Mouse (Mus musculus) embryonic facial prominence, embryonic 12.5 days (tissue): Measurements from ENCODE around the gene Hist1h3f. TPM values are rescaled to one million over a fixed set of nuclear protein-coding genes. Genes with fewer than 3 reads are reported as not detected.

Experiments used
- ATAC-seq: fragments of 200-750 bp; cut with Nextera tagmentation; 2 replicates; pipeline ENCODE4 v1.8.0; 2017; ENCODE audit not compliant: insufficient number of reproducible peaks, insufficient read depth, low FRiP score, low TSS enrichment
- H3K27ac ChIP-seq: fragments of 300-500 bp; sonication (generic); 2 replicates; pipeline ENCODE4 v1.5.1; 2016; ENCODE audit warnings: mild to moderate bottlenecking
- H3K27me3 ChIP-seq: fragments of 300-500 bp; sonication (generic); 2 replicates; pipeline ENCODE4 v1.6.1; 2016; ENCODE audit warnings: mild to moderate bottlenecking, moderate library complexity
- H3K36me3 ChIP-seq: fragments of 300-500 bp; sonication (generic); 2 replicates; pipeline ENCODE4 v1.6.1; 2016; ENCODE audit warnings: mild to moderate bottlenecking
- H3K4me1 ChIP-seq: fragments of 300-500 bp; sonication (generic); 2 replicates; pipeline ENCODE4 v1.6.1; 2016
- H3K4me2 ChIP-seq: fragments of 300-500 bp; sonication (generic); replicated peaks from 2 replicates; pipeline ENCODE4 v1.6.1; 2016; ENCODE audit warnings: mild to moderate bottlenecking, moderate library complexity
- H3K4me3 ChIP-seq: fragments of 300-500 bp; sonication (generic); 2 replicates; pipeline ENCODE4 v1.5.1; 2016; ENCODE audit warnings: mild to moderate bottlenecking
- H3K9ac ChIP-seq: fragments of 300-500 bp; sonication (generic); 2 replicates; pipeline ENCODE4 v1.6.1; 2016; ENCODE audit warnings: mild to moderate bottlenecking, moderate library complexity
- H3K9me3 ChIP-seq: fragments of 300-500 bp; sonication (generic); 2 replicates; pipeline ENCODE4 v1.6.1; 2016; ENCODE audit warnings: mild to moderate bottlenecking, moderate library complexity
- whole genome bisulfite sequencing: fragments of 180-500 bp; shearing (Covaris S2); methylation state at CpG from one replicate; pipeline ENCODE4 v1.1.7; 2016; 5-methylcytosine and 5-hydroxymethylcytosine counted together
- polyA plus RNA-seq: library from polyadenylated mRNA; unstranded; fragments of >200 nt; fragmentation: Nextera tagmentation; extraction: Ambion mirVana; gene quantifications from 2 replicates; pipeline ENCODE4 v1.2.1, GENCODE M21; 2016

Hist1h3f gene
- 1.3 and 2.3 TPM in 2 replicates for polyA plus RNA-seq

- peak within 1 kb of the TSS; percentile 68 for H3K4me2 ChIP-seq
- H3K9me3 ChIP-seq, result no peaks in the 10 kb centered on the region
- peak within 1 kb of the TSS; percentile 47 for H3K4me3 ChIP-seq
- peak within 1 kb of the TSS; percentile 96 for H3K27ac ChIP-seq
- WGBS, result under 1% methylated on average over 35 of the region's 45 CpGs
- peak within 1 kb of the TSS; percentile 64 for H3K9ac ChIP-seq
- peak; percentile 86 for ATAC-seq
- no peaks in the 10 kb centered on the region for H3K36me3 ChIP-seq
- peaks cover 5% of the 10 kb centered on the region; the same call in 1 of the 2 replicates for H3K4me1 ChIP-seq
- no peaks in the 10 kb centered on the region for H3K27me3 ChIP-seq
Measured at GRCm38 (mm10) chr13:23543965-23544786, at the start of gene Hist1h3f. Gene Hist1h3f (plus strand): TSS chr13:23544052.

GRCm38 (mm10) chr13:23495526-23495925 is 48.3 kb upstream of the Hist1h3f start:
- Histone ChIP-seq H3K4me3 (no peak overlapping the region), H3K9ac (no peak overlapping the region), H3K27ac (no peak overlapping the region), H3K4me2 (no peak overlapping the region), H3K9me3 (no peaks in the 10 kb centered on the region), H3K36me3 (no peaks in the 10 kb centered on the region), H3K4me1 (peaks cover 5% of the 10 kb centered on the region; the same call in 1 of the 2 replicates), H3K27me3 (no peaks in the 10 kb centered on the region)
- WGBS, result 74% methylated on average over 6 of the region's 6 CpGs
- no peak for ATAC-seq

- H3K36me3 ChIP-seq, result no peaks in the 10 kb centered on the region
- peaks cover 5% of the 10 kb centered on the region; the same call in 1 of the 2 replicates for H3K4me1 ChIP-seq
- H3K4me2 ChIP-seq, result peak overlapping the region; percentile 51
- WGBS, result 2% methylated on average over 19 of the region's 19 CpGs
- peak overlapping the region; percentile 31 for H3K4me3 ChIP-seq
- no peak for ATAC-seq
- no peaks in the 10 kb centered on the region for H3K27me3 ChIP-seq
- no peaks in the 10 kb centered on the region for H3K9me3 ChIP-seq
- H3K9ac ChIP-seq, result no peak overlapping the region
- H3K27ac ChIP-seq, result no peak overlapping the region
Measured at GRCm38 (mm10) chr13:23497656-23498321, 46.1 kb upstream of the Hist1h3f start.

- no peaks in the 10 kb centered on the region for H3K36me3 ChIP-seq
- peak overlapping the region; percentile 51 for H3K4me2 ChIP-seq
- H3K27ac ChIP-seq, result no peak overlapping the region
- ATAC-seq, result no peak
- H3K9me3 ChIP-seq, result no peaks in the 10 kb centered on the region
- H3K9ac ChIP-seq, result 0 out of 2 replicates have a peak overlapping the region, but pooled peaks have one; percentile 7
- WGBS, result 1% methylated on average over 10 of the region's 10 CpGs
- H3K4me1 ChIP-seq, result peaks cover 5% of the 10 kb centered on the region; the same call in 1 of the 2 replicates
- peak overlapping the region; percentile 31 for H3K4me3 ChIP-seq
- no peaks in the 10 kb centered on the region for H3K27me3 ChIP-seq
Measured at GRCm38 (mm10) chr13:23498653-23499052, 45.2 kb upstream of the Hist1h3f start.

- Histone ChIP-seq H3K36me3 (no peaks in the 10 kb centered on the region), H3K4me2 (no peak overlapping the region), H3K27ac (no peak overlapping the region), H3K4me3 (no peak overlapping the region), H3K4me1 (peaks cover 6% of the 10 kb centered on the region), H3K9me3 (no peaks in the 10 kb centered on the region), H3K9ac (no peak overlapping the region), H3K27me3 (no peaks in the 10 kb centered on the region)
- WGBS, result 7% methylated on average over 7 of the region's 7 CpGs
- ATAC-seq, result no peak
Measured at GRCm38 (mm10) chr13:23499943-23500342, 43.9 kb upstream of the Hist1h3f start.

- WGBS, result 1% methylated on average over 17 of the region's 17 CpGs
- no peak overlapping the region for H3K27ac ChIP-seq
- H3K4me2 ChIP-seq, result peak overlapping the region; percentile 41
- H3K9me3 ChIP-seq, result no peaks in the 10 kb centered on the region
- no peak overlapping the region for H3K9ac ChIP-seq
- no peak for ATAC-seq
- 0 out of 2 replicates have a peak overlapping the region, but pooled peaks have one; percentile 15 for H3K4me3 ChIP-seq
- H3K27me3 ChIP-seq, result no peaks in the 10 kb centered on the region
- no peaks in the 10 kb centered on the region for H3K36me3 ChIP-seq
- H3K4me1 ChIP-seq, result peaks cover 12% of the 10 kb centered on the region
Measured at GRCm38 (mm10) chr13:23500424-23501200, 43.2 kb upstream of the Hist1h3f start.

GRCm38 (mm10) chr13:23501511-23501910 is 42.3 kb upstream of the Hist1h3f start:
- H3K27ac ChIP-seq, result no peak overlapping the region
- no peaks in the 10 kb centered on the region for H3K36me3 ChIP-seq
- peaks cover 16% of the 10 kb centered on the region for H3K4me1 ChIP-seq
- 21% methylated on average over 5 of the region's 5 CpGs for WGBS
- no peaks in the 10 kb centered on the region for H3K27me3 ChIP-seq
- ATAC-seq, result no peak
- H3K4me3 ChIP-seq, result no peak overlapping the region
- H3K4me2 ChIP-seq, result peak overlapping the region; percentile 41
- H3K9ac ChIP-seq, result no peak overlapping the region
- H3K9me3 ChIP-seq, result no peaks in the 10 kb centered on the region

GRCm38 (mm10) chr13:23502031-23502567 is 41.8 kb upstream of the Hist1h3f start:
- H3K27me3 ChIP-seq, result no peaks in the 10 kb centered on the region
- H3K4me1 ChIP-seq, result peaks cover 16% of the 10 kb centered on the region
- H3K4me3 ChIP-seq, result no peak overlapping the region
- no peak overlapping the region for H3K9ac ChIP-seq
- H3K36me3 ChIP-seq, result no peaks in the 10 kb centered on the region
- H3K27ac ChIP-seq, result no peak overlapping the region
- H3K9me3 ChIP-seq, result no peaks in the 10 kb centered on the region
- 35% methylated on average over 9 of the region's 9 CpGs for WGBS
- ATAC-seq, result no peak
- peak overlapping the region; percentile 41 for H3K4me2 ChIP-seq

GRCm38 (mm10) chr13:23502916-23503315 is 40.9 kb upstream of the Hist1h3f start:
- H3K4me3 ChIP-seq, result no peak overlapping the region
- no peak overlapping the region for H3K4me2 ChIP-seq
- 31% methylated on average over 4 of the region's 4 CpGs for WGBS
- no peak overlapping the region for H3K9ac ChIP-seq
- H3K27ac ChIP-seq, result no peak overlapping the region
- H3K27me3 ChIP-seq, result no peaks in the 10 kb centered on the region
- peaks cover 16% of the 10 kb centered on the region for H3K4me1 ChIP-seq
- ATAC-seq, result no peak
- H3K9me3 ChIP-seq, result no peaks in the 10 kb centered on the region
- H3K36me3 ChIP-seq, result no peaks in the 10 kb centered on the region

- H3K9ac ChIP-seq, result no peak overlapping the region
- no peaks in the 10 kb centered on the region for H3K9me3 ChIP-seq
- H3K36me3 ChIP-seq, result no peaks in the 10 kb centered on the region
- H3K4me1 ChIP-seq, result peaks cover 14% of the 10 kb centered on the region
- H3K27me3 ChIP-seq, result no peaks in the 10 kb centered on the region
- no peak overlapping the region for H3K27ac ChIP-seq
- H3K4me2 ChIP-seq, result peak overlapping the region; percentile 15; the same call in 1 of the 2 replicates
- 2% methylated on average over 9 of the region's 9 CpGs for WGBS
- H3K4me3 ChIP-seq, result no peak overlapping the region
- ATAC-seq, result no peak
Measured at GRCm38 (mm10) chr13:23503797-23504196, 40.1 kb upstream of the Hist1h3f start.
